20 mouse cellular contexts compared by ENCODE assay signal in the genomic region with DNA sequence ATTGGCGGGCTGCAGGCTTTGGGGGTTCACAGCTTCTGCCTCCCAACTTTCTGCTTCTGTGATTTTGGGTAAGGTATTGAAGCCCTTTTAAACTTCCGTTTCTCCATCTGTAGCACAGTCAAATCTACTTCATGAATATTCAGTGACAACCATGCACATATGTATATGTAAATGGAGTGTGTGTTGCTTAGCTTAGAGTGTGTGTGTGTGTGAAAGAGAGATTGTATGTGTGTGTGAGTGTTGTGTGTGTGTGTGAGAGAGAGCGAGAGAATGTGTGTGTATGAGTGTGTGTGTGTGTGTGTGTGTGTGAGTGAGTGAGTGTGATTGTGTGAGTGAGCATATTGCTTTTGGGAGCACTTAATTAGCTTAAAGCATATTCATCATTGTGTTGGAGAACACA. TPM values are rescaled to one million over a fixed set of nuclear protein-coding genes. Genes with fewer than 3 reads are reported as not detected.
A peak's percentile ranks its signal among the peaks of the same experiment; 100 is the strongest.
DNase-seq lines count a peak whose midpoint lies in the region; ATAC-seq lines count a peak whose summit lies in the region.
"Had no signal": no experiment of that assay in that cellular context is flagged by ENCODE, and none has a peak within 500 bp of the region (broad histone marks: within the 10 kb centered on the region; RNA-seq: fewer than 3 reads in every experiment).

No protein-coding gene starts in this region.

- peaks cover 67% of the 10 kb centered on the region for H3K4me1 ChIP-seq in heart, embryonic 13.5 days
- H3K4me1 ChIP-seq in kidney, embryonic 16.5 days (ENCODE audit: insufficient read depth, low read length), result peaks cover 77% of the 10 kb centered on the region
- H3K4me1 ChIP-seq in forebrain, embryonic 14.5 days (ENCODE audit: control insufficient read depth, insufficient read depth, low read length), result peaks cover 27% of the 10 kb centered on the region
- peaks cover 47% of the 10 kb centered on the region for H3K4me1 ChIP-seq in limb, embryonic 15.5 days

- H3K4me2 ChIP-seq in heart, embryonic 13.5 days, result peak overlapping the region; percentile 30; the same call in 1 of the 2 replicates
- H3K4me2 ChIP-seq in kidney, embryonic 16.5 days (replicated peaks; ENCODE audit: low read depth, low read length), result no peak overlapping the region
- no peak overlapping the region for H3K4me2 ChIP-seq in forebrain, embryonic 14.5 days (ENCODE audit: low read length)
- H3K4me2 ChIP-seq in limb, embryonic 15.5 days, result no peak overlapping the region
- H3K4me2 ChIP-seq: midbrain, embryonic 12.5 days; neural tube, embryonic 12.5 days had no signal

- H3K9ac ChIP-seq in heart, embryonic 13.5 days, result 0 out of 2 replicates have a peak overlapping the region, but pooled peaks have one; percentile 42
- H3K9ac ChIP-seq in kidney, embryonic 16.5 days (replicated peaks; ENCODE audit: low read length), result no peak overlapping the region
- H3K9ac ChIP-seq in forebrain, embryonic 14.5 days (ENCODE audit: low read length), result no peak overlapping the region
- H3K9ac ChIP-seq in limb, embryonic 15.5 days, result no peak overlapping the region
- H3K9ac ChIP-seq: liver, postnatal 0 days; midbrain, embryonic 12.5 days; neural tube, embryonic 12.5 days had no signal

- no peak for ATAC-seq in heart, embryonic 13.5 days (ENCODE audit: extremely low read depth, insufficient number of reproducible peaks, low FRiP score, low TSS enrichment)
- no peak for ATAC-seq in kidney, embryonic 16.5 days (ENCODE audit: low FRiP score, low TSS enrichment)
- peak; percentile 69 for ATAC-seq in forebrain, embryonic 14.5 days
- ATAC-seq in limb, embryonic 15.5 days (ENCODE audit: insufficient number of reproducible peaks, low FRiP score, low TSS enrichment, low read depth), result no peak
- ATAC-seq: hindbrain, postnatal 0 days; liver, postnatal 0 days had no signal

- no peak for DNase-seq in heart, adult 9 months (ENCODE audit: low spot score in 2 of 2)
- DNase-seq in kidney, adult 11 months, result no peak
- peak; percentile 71 for DNase-seq in forebrain, embryonic 14.5 days (ENCODE audit: low spot score)
- DNase-seq in embryo, embryonic 10 days (ENCODE audit: low spot score), result no peak
- DNase-seq: adrenal gland, postnatal 36 days; cerebellum, adult 18-20 months; gastrocnemius, postnatal 25 days; kidney, adult 2 months; layer of hippocampus, postnatal 36 days; liver, postnatal 0 days; lung, postnatal 10 days; right cerebral cortex, adult 18-20 months; thymus, postnatal 14 days had no signal

- H3K9me3 ChIP-seq in heart, embryonic 13.5 days, result no peaks in the 10 kb centered on the region
- H3K9me3 ChIP-seq in kidney, embryonic 16.5 days (ENCODE audit: low read length), result no peaks in the 10 kb centered on the region
- no peaks in the 10 kb centered on the region for H3K9me3 ChIP-seq in forebrain, embryonic 14.5 days (replicated peaks; ENCODE audit: control insufficient read depth, low read length)
- no peaks in the 10 kb centered on the region for H3K9me3 ChIP-seq in limb, embryonic 15.5 days
- H3K9me3 ChIP-seq: midbrain, embryonic 12.5 days; neural tube, embryonic 12.5 days had no signal

- peak overlapping the region; percentile 91 for H3K27ac ChIP-seq in heart, embryonic 13.5 days (replicated peaks)
- peak overlapping the region; percentile 45; the same call in 1 of the 2 replicates for H3K27ac ChIP-seq in kidney, embryonic 16.5 days (ENCODE audit: low read length)
- peak overlapping the region; percentile 55; the same call in 1 of the 2 replicates for H3K27ac ChIP-seq in forebrain, embryonic 14.5 days (ENCODE audit: low read depth, low read length)
- H3K27ac ChIP-seq in limb, embryonic 15.5 days, result peak overlapping the region; percentile 17; the same call in 1 of the 2 replicates
- H3K27ac ChIP-seq: hindbrain, postnatal 0 days; midbrain, embryonic 12.5 days; neural tube, embryonic 12.5 days had no signal

- no peaks in the 10 kb centered on the region for H3K27me3 ChIP-seq in heart, embryonic 13.5 days (replicated peaks)
- no peaks in the 10 kb centered on the region for H3K27me3 ChIP-seq in kidney, embryonic 16.5 days (ENCODE audit: insufficient read depth, low read length)
- no peaks in the 10 kb centered on the region for H3K27me3 ChIP-seq in forebrain, embryonic 14.5 days (replicated peaks; ENCODE audit: control insufficient read depth, insufficient read depth, low read length)
- no peaks in the 10 kb centered on the region for H3K27me3 ChIP-seq in limb, embryonic 15.5 days
- H3K27me3 ChIP-seq: midbrain, embryonic 12.5 days; neural tube, embryonic 12.5 days had no signal

- 73% methylated on average over 3 of the region's 3 CpGs for WGBS in heart, embryonic 13.5 days
- 75% methylated on average over 3 of the region's 3 CpGs for WGBS in kidney, embryonic 16.5 days
- WGBS in forebrain, embryonic 14.5 days, result 52% methylated on average over 3 of the region's 3 CpGs
- 69% methylated on average over 3 of the region's 3 CpGs for WGBS in limb, embryonic 15.5 days

- H3K4me3 ChIP-seq in heart, embryonic 13.5 days, result no peak overlapping the region
- no peak overlapping the region for H3K4me3 ChIP-seq in kidney, embryonic 16.5 days (ENCODE audit: low read length)
- H3K4me3 ChIP-seq in forebrain, embryonic 14.5 days (ENCODE audit: low read depth, low read length), result no peak overlapping the region
- H3K4me3 ChIP-seq in limb, embryonic 15.5 days, result no peak overlapping the region
- H3K4me3 ChIP-seq: erythroblast, embryonic 14.5 days; midbrain, embryonic 12.5 days; neural tube, embryonic 12.5 days had no signal

- H3K36me3 ChIP-seq in heart, embryonic 13.5 days, result peaks cover 9% of the 10 kb centered on the region; the same call in 1 of the 2 replicates
- no peaks in the 10 kb centered on the region for H3K36me3 ChIP-seq in kidney, embryonic 16.5 days (ENCODE audit: insufficient read depth, low read length)
- no peaks in the 10 kb centered on the region for H3K36me3 ChIP-seq in forebrain, embryonic 14.5 days (ENCODE audit: control insufficient read depth, insufficient read depth, low read length)
- no peaks in the 10 kb centered on the region; the same call in 1 of the 2 replicates for H3K36me3 ChIP-seq in limb, embryonic 15.5 days
- H3K36me3 ChIP-seq: midbrain, embryonic 12.5 days; neural tube, embryonic 12.5 days had no signal

RNA-seq across cellular contexts. Expression of a gene that starts 19.4 kb away (rescaled TPM):
- 9.5 and 10.6 TPM in 2 replicates for polyA plus RNA-seq in heart, embryonic 13.5 days (2015; fragmentation: Nextera tagmentation; extraction: Ambion mirVana)
- polyA plus RNA-seq in kidney, embryonic 16.5 days (2015; fragmentation: Nextera tagmentation; extraction: Ambion mirVana), result 11.3 and 12.7 TPM in 2 replicates
- polyA plus RNA-seq in forebrain, embryonic 14.5 days (2014; fragmentation: Nextera tagmentation; extraction: Ambion mirVana), result 10.6 and 10.7 TPM in 2 replicates
- polyA plus RNA-seq in limb, embryonic 15.5 days (2015; fragmentation: Nextera tagmentation; extraction: Ambion mirVana), result 10.3 and 12.7 TPM in 2 replicates
- polyA plus RNA-seq: erythroblast, embryonic 14.5 days had no signal

Comparison
In these comparisons a context has a peak if more than half of its experiments do, and no peak if none do; other contexts are left out.
1. H3K27ac ChIP-seq: peak in every context shown above with its lines; median percentile 91 in heart, embryonic 13.5 days; 55 in forebrain, embryonic 14.5 days; 45 in kidney, embryonic 16.5 days; 17 in limb, embryonic 15.5 days.